8 mouse cellular contexts compared by ENCODE assay signal in genomic region chr2:30067031-30067888, GRCm38 (mm10). TPM values are rescaled to one million over a fixed set of nuclear protein-coding genes. Genes with fewer than 3 reads are reported as not detected.
A peak's percentile ranks its signal among the peaks of the same experiment; 100 is the strongest.
DNase-seq lines count a peak whose midpoint lies in the region; ATAC-seq and TF ChIP-seq lines count a peak whose summit lies in the region.

No protein-coding gene starts in this region.

- H3K4me2 ChIP-seq in forebrain, embryonic 16.5 days (ENCODE audit: low read length): peak overlapping the region; percentile 57
- H3K4me2 ChIP-seq in intestine, embryonic 16.5 days (ENCODE audit: low read depth, low read length): peak overlapping the region; percentile 69
- peak overlapping the region; percentile 97 for H3K4me2 ChIP-seq in liver, embryonic 12.5 days
- peak overlapping the region; percentile 75 for H3K4me2 ChIP-seq in neural tube, embryonic 13.5 days

- H3K4me3 ChIP-seq in forebrain, embryonic 16.5 days (replicated peaks; ENCODE audit: low read length): peak overlapping the region; percentile 88
- peak overlapping the region; percentile 97 for H3K4me3 ChIP-seq in intestine, embryonic 16.5 days (ENCODE audit: low read length)
- peak overlapping the region; percentile 99 for H3K4me3 ChIP-seq in liver, embryonic 12.5 days
- peak overlapping the region; percentile 100 for H3K4me3 ChIP-seq in neural tube, embryonic 13.5 days
- H3K4me3 ChIP-seq in thymus, adult 2 months (ENCODE audit: control insufficient read depth, insufficient read depth, low read length): peak overlapping the region; percentile 55

- H3K27me3 ChIP-seq in forebrain, embryonic 16.5 days (replicated peaks; ENCODE audit: control insufficient read depth, insufficient read depth, low read length): no peaks in the 10 kb centered on the region
- no peaks in the 10 kb centered on the region for H3K27me3 ChIP-seq in intestine, embryonic 16.5 days (replicated peaks; ENCODE audit: control insufficient read depth, insufficient read depth, low read length)
- H3K27me3 ChIP-seq in liver, embryonic 12.5 days (replicated peaks): no peaks in the 10 kb centered on the region
- H3K27me3 ChIP-seq in neural tube, embryonic 13.5 days: no peaks in the 10 kb centered on the region
- no peaks in the 10 kb centered on the region for H3K27me3 ChIP-seq in thymus, adult 2 months (ENCODE audit: control insufficient read depth, insufficient read depth, low read length)

- ATAC-seq in forebrain, embryonic 16.5 days: peak; percentile 37
- ATAC-seq in intestine, embryonic 16.5 days: peak; percentile 0
- no peak for ATAC-seq in liver, embryonic 12.5 days
- peak; percentile 60 for ATAC-seq in neural tube, embryonic 13.5 days (ENCODE audit: low read depth)

- peak; percentile 33 for DNase-seq in layer of hippocampus, adult 11-12 months (ENCODE audit: low spot score)
- no peak for DNase-seq in layer of hippocampus, adult 9-10 months (ENCODE audit: low spot score)
- DNase-seq in cerebellum, adult 11-12 months: peak; percentile 61
- DNase-seq in thymus, adult 2 months: peak; percentile 59

- peaks cover 33% of the 10 kb centered on the region for H3K4me1 ChIP-seq in forebrain, embryonic 16.5 days (replicated peaks; ENCODE audit: control insufficient read depth, insufficient read depth, low read length)
- H3K4me1 ChIP-seq in intestine, embryonic 16.5 days (ENCODE audit: control insufficient read depth, insufficient read depth, low read length): peaks cover 24% of the 10 kb centered on the region; the same call in 1 of the 2 replicates
- H3K4me1 ChIP-seq in liver, embryonic 12.5 days: peaks cover 55% of the 10 kb centered on the region
- peaks cover 38% of the 10 kb centered on the region for H3K4me1 ChIP-seq in neural tube, embryonic 13.5 days (replicated peaks)
- peaks cover 20% of the 10 kb centered on the region for H3K4me1 ChIP-seq in thymus, adult 2 months (replicated peaks; ENCODE audit: control insufficient read depth, insufficient read depth, low read length)

- peak overlapping the region; percentile 98 for H3K9ac ChIP-seq in forebrain, embryonic 16.5 days (replicated peaks; ENCODE audit: low read depth, low read length)
- peak overlapping the region; percentile 98 for H3K9ac ChIP-seq in intestine, embryonic 16.5 days (ENCODE audit: low read depth, low read length)
- peak overlapping the region; percentile 98 for H3K9ac ChIP-seq in liver, embryonic 12.5 days
- peak overlapping the region; percentile 99 for H3K9ac ChIP-seq in neural tube, embryonic 13.5 days

- peak overlapping the region; percentile 99 for H3K27ac ChIP-seq in forebrain, embryonic 16.5 days (ENCODE audit: low read length)
- peak overlapping the region; percentile 99 for H3K27ac ChIP-seq in intestine, embryonic 16.5 days (ENCODE audit: low read length)
- H3K27ac ChIP-seq in liver, embryonic 12.5 days: peak overlapping the region; percentile 97
- peak overlapping the region; percentile 100 for H3K27ac ChIP-seq in neural tube, embryonic 13.5 days (replicated peaks)
- H3K27ac ChIP-seq in thymus, adult 2 months (ENCODE audit: control insufficient read depth, insufficient read depth, low read length): no peak overlapping the region

- WGBS in forebrain, embryonic 16.5 days: under 1% methylated on average over 41 of the region's 69 CpGs
- 0% methylated on average over 53 of the region's 69 CpGs for WGBS in intestine, embryonic 16.5 days
- under 1% methylated on average over 53 of the region's 69 CpGs for WGBS in liver, embryonic 12.5 days (ENCODE audit: insufficient replicate concordance)
- WGBS in neural tube, embryonic 13.5 days: under 1% methylated on average over 51 of the region's 69 CpGs
- WGBS in thymus, adult 2 months: under 1% methylated on average over 62 of the region's 69 CpGs

- peaks cover 16% of the 10 kb centered on the region for H3K36me3 ChIP-seq in forebrain, embryonic 16.5 days (ENCODE audit: control insufficient read depth, insufficient read depth)
- 0 out of 2 replicates have a peak, but pooled peaks cover 2% of the 10 kb centered on the region for H3K36me3 ChIP-seq in intestine, embryonic 16.5 days (ENCODE audit: control insufficient read depth, insufficient read depth, low read length)
- H3K36me3 ChIP-seq in liver, embryonic 12.5 days: peaks cover 36% of the 10 kb centered on the region
- H3K36me3 ChIP-seq in neural tube, embryonic 13.5 days: peaks cover 31% of the 10 kb centered on the region
- peaks cover 22% of the 10 kb centered on the region for H3K36me3 ChIP-seq in thymus, adult 2 months (ENCODE audit: control insufficient read depth, insufficient read depth, low read length)

- no peak for TF ChIP-seq POLR2A in thymus, adult 2 months (IDR thresholded peaks at IDR 0.05; ENCODE audit: control insufficient read depth, extremely low read depth, insufficient read depth, low read length, poor library complexity)

- TF ChIP-seq CTCF in thymus, adult 2 months (IDR thresholded peaks at IDR 0.05; ENCODE audit: borderline replicate concordance, control insufficient read depth, extremely low read depth, insufficient read depth, low read length, poor library complexity): 0 out of 2 replicates have a peak, but pooled peaks have one; percentile 22

- no peaks in the 10 kb centered on the region for H3K9me3 ChIP-seq in forebrain, embryonic 16.5 days (ENCODE audit: control insufficient read depth, low read length)
- no peaks in the 10 kb centered on the region for H3K9me3 ChIP-seq in intestine, embryonic 16.5 days (ENCODE audit: control insufficient read depth, low read length)
- no peaks in the 10 kb centered on the region for H3K9me3 ChIP-seq in liver, embryonic 12.5 days (replicated peaks)
- no peaks in the 10 kb centered on the region for H3K9me3 ChIP-seq in neural tube, embryonic 13.5 days

RNA-seq across cellular contexts. Expression of gene Set, which starts 10.1 kb away (rescaled TPM):
- polyA plus RNA-seq in forebrain, embryonic 16.5 days (2015; fragmentation: Nextera tagmentation; extraction: Ambion mirVana): 407 and 435 TPM in 2 replicates
- 329 and 361 TPM in 2 replicates for polyA plus RNA-seq in intestine, embryonic 16.5 days (2015; fragmentation: Nextera tagmentation; extraction: Ambion mirVana)
- polyA plus RNA-seq in liver, embryonic 12.5 days (2016; fragmentation: Nextera tagmentation; extraction: Ambion mirVana): 409 and 423 TPM in 2 replicates
- 338 and 380 TPM in 2 replicates for polyA plus RNA-seq in neural tube, embryonic 13.5 days (2015; fragmentation: Nextera tagmentation; extraction: Ambion mirVana)
- 71.7 and 103 TPM in 2 replicates for polyA plus RNA-seq in thymus, adult 2 months (2012; rRNA removed)

RNA-seq across cellular contexts. Expression of gene Pkn3, which starts 10.2 kb away (rescaled TPM):
- polyA plus RNA-seq in forebrain, embryonic 16.5 days (2015; fragmentation: Nextera tagmentation; extraction: Ambion mirVana): 2.6 and 3.4 TPM in 2 replicates
- 10.4 and 10.8 TPM in 2 replicates for polyA plus RNA-seq in intestine, embryonic 16.5 days (2015; fragmentation: Nextera tagmentation; extraction: Ambion mirVana)
- 4.6 and 5.1 TPM in 2 replicates for polyA plus RNA-seq in liver, embryonic 12.5 days (2016; fragmentation: Nextera tagmentation; extraction: Ambion mirVana)
- 1.8 and 2.7 TPM in 2 replicates for polyA plus RNA-seq in neural tube, embryonic 13.5 days (2015; fragmentation: Nextera tagmentation; extraction: Ambion mirVana)
- polyA plus RNA-seq in thymus, adult 2 months (2012; rRNA removed): 8.0 and 8.8 TPM in 2 replicates

RNA-seq across cellular contexts. Expression of gene Wdr34, which starts 18.6 kb away (rescaled TPM):
- 70.2 and 83.3 TPM in 2 replicates for polyA plus RNA-seq in forebrain, embryonic 16.5 days (2015; fragmentation: Nextera tagmentation; extraction: Ambion mirVana)
- polyA plus RNA-seq in intestine, embryonic 16.5 days (2015; fragmentation: Nextera tagmentation; extraction: Ambion mirVana): 19.7 and 21.9 TPM in 2 replicates
- 13.2 and 15.4 TPM in 2 replicates for polyA plus RNA-seq in liver, embryonic 12.5 days (2016; fragmentation: Nextera tagmentation; extraction: Ambion mirVana)
- 49.6 and 53.5 TPM in 2 replicates for polyA plus RNA-seq in neural tube, embryonic 13.5 days (2015; fragmentation: Nextera tagmentation; extraction: Ambion mirVana)
- 18.3 and 23.1 TPM in 2 replicates for polyA plus RNA-seq in thymus, adult 2 months (2012; rRNA removed)

RNA-seq across cellular contexts. Expression of gene Zdhhc12, which starts 26.2 kb away (rescaled TPM):
- 17.8 and 19.0 TPM in 2 replicates for polyA plus RNA-seq in forebrain, embryonic 16.5 days (2015; fragmentation: Nextera tagmentation; extraction: Ambion mirVana)
- 79.0 and 86.2 TPM in 2 replicates for polyA plus RNA-seq in intestine, embryonic 16.5 days (2015; fragmentation: Nextera tagmentation; extraction: Ambion mirVana)
- polyA plus RNA-seq in liver, embryonic 12.5 days (2016; fragmentation: Nextera tagmentation; extraction: Ambion mirVana): 29.7 and 31.0 TPM in 2 replicates
- polyA plus RNA-seq in neural tube, embryonic 13.5 days (2015; fragmentation: Nextera tagmentation; extraction: Ambion mirVana): 26.5 and 32.5 TPM in 2 replicates
- 146 and 160 TPM in 2 replicates for polyA plus RNA-seq in thymus, adult 2 months (2012; rRNA removed)

RNA-seq across cellular contexts. Expression of gene Zer1, which starts 57.1 kb away (rescaled TPM):
- polyA plus RNA-seq in forebrain, embryonic 16.5 days (2015; fragmentation: Nextera tagmentation; extraction: Ambion mirVana): 10.9 and 16.5 TPM in 2 replicates
- 3.3 and 3.7 TPM in 2 replicates for polyA plus RNA-seq in intestine, embryonic 16.5 days (2015; fragmentation: Nextera tagmentation; extraction: Ambion mirVana)
- 4.3 and 4.4 TPM in 2 replicates for polyA plus RNA-seq in liver, embryonic 12.5 days (2016; fragmentation: Nextera tagmentation; extraction: Ambion mirVana)
- polyA plus RNA-seq in neural tube, embryonic 13.5 days (2015; fragmentation: Nextera tagmentation; extraction: Ambion mirVana): 11.8 and 12.8 TPM in 2 replicates
- polyA plus RNA-seq in thymus, adult 2 months (2012; rRNA removed): 140 and 153 TPM in 2 replicates
